Mouse (Mus musculus) ES-E14 (cell line): ENCODE measurements around the gene Mapt.

Experiments used
- HCFC1 ChIP-seq: IDR thresholded peaks from 2 replicates; pipeline ENCODE4 v1.6.1; 2012; ENCODE audit warnings: low read length, inconsistent platforms, borderline replicate concordance; ENCODE audit not compliant: insufficient read depth
- MAFK ChIP-seq: IDR thresholded peaks from 2 replicates; pipeline ENCODE4 v1.6.1; 2014; ENCODE audit warnings: mild to moderate bottlenecking, low read depth, low read length, inconsistent platforms; ENCODE audit not compliant: insufficient read depth

DNA sequence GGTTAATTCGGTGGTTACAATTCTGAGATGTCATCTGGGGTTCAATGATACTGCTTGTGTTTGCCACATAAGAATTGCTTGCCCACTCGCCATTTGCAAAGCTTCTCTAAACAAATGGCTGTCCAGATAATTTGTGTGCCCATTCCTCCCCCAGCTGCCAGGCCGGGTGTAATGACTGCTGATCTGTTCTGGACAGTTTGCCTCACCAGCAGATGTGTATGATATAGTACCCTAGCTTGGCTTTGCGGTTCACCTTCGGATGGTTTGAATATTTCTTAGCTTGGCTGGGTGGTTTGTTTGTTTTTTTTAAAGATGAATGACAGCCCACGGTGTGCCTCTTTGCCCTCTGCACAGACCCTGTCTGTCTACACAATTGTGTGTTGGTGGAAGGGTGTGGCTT is 3.5 kb downstream of the Mapt start:
- TF ChIP-seq MAFK (no peak), HCFC1 (no peak)
